Mouse (Mus musculus) embryonic facial prominence, embryonic 11.5 days (tissue): Measurements from ENCODE around the gene Ttn. TPM values are rescaled to one million over a fixed set of nuclear protein-coding genes. Genes with fewer than 3 reads are reported as not detected.
A peak's percentile ranks its signal among the peaks of the same experiment; 100 is the strongest.

Source experiments
- ATAC-seq: fragments of 200-750 bp; cut with Nextera tagmentation; replicated peaks from 2 replicates; pipeline ENCODE4 v1.8.0; 2017; ENCODE audit warnings: low read depth; ENCODE audit not compliant: insufficient number of reproducible peaks, low FRiP score, low TSS enrichment
- DNase-seq: peaks from one replicate; pipeline ENCODE4 v3.0.0-alpha.2; 2015; ENCODE audit warnings: low spot score
- H3K27ac ChIP-seq: fragments of 300-500 bp; sonication (generic); replicated peaks from 2 replicates; pipeline ENCODE4 v1.5.1; 2014; ENCODE audit warnings: mild to moderate bottlenecking, low read depth, low read length, control low read depth
- H3K27me3 ChIP-seq: fragments of 300-500 bp; sonication (generic); 2 replicates; pipeline ENCODE4 v1.6.1; 2014; ENCODE audit warnings: mild to moderate bottlenecking, low read length, moderate library complexity, mixed read lengths; ENCODE audit not compliant: control insufficient read depth, insufficient read depth
- H3K36me3 ChIP-seq: fragments of 300-500 bp; sonication (generic); replicated peaks from 2 replicates; pipeline ENCODE4 v1.6.1; 2014; ENCODE audit warnings: low read depth, mild to moderate bottlenecking, low read length, moderate library complexity, mixed read lengths; ENCODE audit not compliant: control insufficient read depth, insufficient read depth
- H3K4me1 ChIP-seq: fragments of 300-500 bp; sonication (generic); 2 replicates; pipeline ENCODE4 v1.6.1; 2014; ENCODE audit warnings: low read length, mixed read lengths; ENCODE audit not compliant: control insufficient read depth, insufficient read depth
- H3K4me2 ChIP-seq: fragments of 300-500 bp; sonication (generic); 2 replicates; pipeline ENCODE4 v1.6.1; 2014; ENCODE audit warnings: low read depth, mild to moderate bottlenecking, control low read depth, low read length, moderate library complexity
- H3K4me3 ChIP-seq: fragments of 300-500 bp; sonication (generic); 2 replicates; pipeline ENCODE4 v1.5.1; 2014; ENCODE audit warnings: low read depth, low read length, control low read depth
- H3K9ac ChIP-seq: fragments of 300-500 bp; sonication (generic); replicated peaks from 2 replicates; pipeline ENCODE4 v1.6.1; 2014; ENCODE audit warnings: mild to moderate bottlenecking, control low read depth, low read length
- H3K9me3 ChIP-seq: fragments of 300-500 bp; sonication (generic); replicated peaks from 2 replicates; pipeline ENCODE4 v1.6.1; 2016; ENCODE audit warnings: mild to moderate bottlenecking, low read length, inconsistent platforms, mixed read lengths; ENCODE audit not compliant: control insufficient read depth
- WGBS: fragments of 180-500 bp; shearing (Covaris S2); extraction: QIAGEN DNeasy Blood & Tissue Kit; methylation state at CpG from one replicate; pipeline ENCODE4 v1.1.7; 2014; 5-methylcytosine and 5-hydroxymethylcytosine counted together
- polyA plus RNA-seq: library from polyadenylated mRNA; unstranded; fragments of >200 nt; fragmentation: Nextera tagmentation; extraction: Ambion mirVana; gene quantifications from 2 replicates; pipeline ENCODE4 v1.2.1, GENCODE M21; 2014

The Ttn gene
- polyA plus RNA-seq, 1 experiment from 2014 or later: 5.0 TPM

GRCm38 (mm10) chr2:76992493-76993201, 10.3 kb upstream of the Ttn start:
- ATAC-seq: no peak
- Histone ChIP-seq H3K4me2 (no peak overlapping the region), H3K36me3 (no peaks in the 10 kb centered on the region), H3K27me3 (no peaks in the 10 kb centered on the region), H3K9ac (no peak overlapping the region), H3K9me3 (no peaks in the 10 kb centered on the region), H3K27ac (no peak overlapping the region), H3K4me3 (no peak overlapping the region), H3K4me1 (no peaks in the 10 kb centered on the region)
- 63% methylated on average over 5 of the region's 5 CpGs for WGBS
- DNase-seq: peak; percentile 6

- 87% methylated on average over 4 of the region's 4 CpGs for WGBS
- no peak for DNase-seq
- Histone ChIP-seq H3K36me3 (no peaks in the 10 kb centered on the region), H3K27me3 (no peaks in the 10 kb centered on the region), H3K27ac (no peak overlapping the region), H3K9ac (no peak overlapping the region), H3K4me3 (no peak overlapping the region), H3K9me3 (no peaks in the 10 kb centered on the region), H3K4me2 (no peak overlapping the region), H3K4me1 (no peaks in the 10 kb centered on the region)
- no peak for ATAC-seq
These were observed 5.0 kb upstream of the Ttn start for GRCm38 (mm10) chr2:76987317-76987716.

- DNase-seq: no peak
- no peak for ATAC-seq
- Histone ChIP-seq H3K4me1 (no peaks in the 10 kb centered on the region), H3K9me3 (no peaks in the 10 kb centered on the region), H3K9ac (no peak overlapping the region), H3K27me3 (no peaks in the 10 kb centered on the region), H3K27ac (no peak overlapping the region), H3K4me2 (no peak overlapping the region), H3K36me3 (no peaks in the 10 kb centered on the region), H3K4me3 (no peak overlapping the region)
- 88% methylated on average over 5 of the region's 5 CpGs for WGBS
These were observed 2.0 kb upstream of the Ttn start for GRCm38 (mm10) chr2:76984384-76984783.

- Histone ChIP-seq H3K4me2 (no peak overlapping the region), H3K4me3 (no peak overlapping the region), H3K27me3 (no peaks in the 10 kb centered on the region), H3K4me1 (no peaks in the 10 kb centered on the region), H3K27ac (no peak overlapping the region), H3K9me3 (no peaks in the 10 kb centered on the region), H3K36me3 (no peaks in the 10 kb centered on the region), H3K9ac (no peak overlapping the region)
- WGBS: 61% methylated on average over 5 of the region's 5 CpGs
- ATAC-seq (no peak), DNase-seq (no peak)
These were observed 1.3 kb upstream of the Ttn start for GRCm38 (mm10) chr2:76983601-76984000.

DNA sequence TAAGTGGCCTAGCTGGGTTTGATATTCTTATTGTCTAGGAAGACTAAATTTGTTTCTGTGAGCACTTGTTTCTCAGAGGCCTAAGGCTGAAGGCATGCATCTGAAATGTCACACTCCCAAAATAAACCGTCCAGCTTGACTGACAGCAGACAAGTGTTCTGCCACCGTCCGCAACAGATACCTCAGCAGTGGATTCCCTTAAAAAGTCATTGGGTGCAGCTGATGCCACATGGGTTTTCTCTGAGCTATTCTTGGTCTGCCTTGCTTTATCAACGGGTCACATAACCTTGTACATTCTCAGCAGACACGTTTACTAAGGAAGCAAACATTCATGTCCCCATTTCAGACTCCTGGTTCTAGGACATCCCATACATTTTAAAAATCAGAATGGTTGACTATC, 630 bp downstream of the Ttn start:
- Histone ChIP-seq H3K4me1 (no peaks in the 10 kb centered on the region), H3K36me3 (no peaks in the 10 kb centered on the region), H3K27me3 (no peaks in the 10 kb centered on the region), H3K4me3 (no peak overlapping the region), H3K9me3 (no peaks in the 10 kb centered on the region), H3K9ac (no peak overlapping the region), H3K4me2 (no peak overlapping the region), H3K27ac (no peak overlapping the region)
- WGBS: 73% methylated on average over 5 of the region's 5 CpGs
- ATAC-seq (no peak), DNase-seq (no peak)

DNA sequence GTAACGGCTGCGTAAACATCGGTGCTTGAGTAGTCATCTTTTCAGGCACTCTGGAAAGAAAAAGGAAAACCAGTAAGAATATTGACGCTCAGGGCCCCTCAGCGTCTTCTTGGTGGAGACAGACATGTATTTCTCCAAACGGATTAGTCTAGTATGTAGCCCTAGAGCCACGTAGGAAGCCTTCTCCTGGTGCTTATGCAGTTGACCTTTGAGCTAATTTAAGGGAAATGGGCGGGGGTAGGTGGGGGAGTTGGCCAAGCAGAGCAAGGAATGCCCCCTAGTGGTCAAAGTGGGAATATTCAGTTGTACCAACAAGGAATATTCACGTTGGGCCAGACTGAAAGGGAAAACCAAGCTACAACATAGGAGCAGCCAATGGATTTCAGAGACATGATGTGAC, 2.2 kb downstream of the Ttn start:
- DNase-seq: peak; percentile 70

GRCm38 (mm10) chr2:76977650-76978049, 4.7 kb downstream of the Ttn start:
- H3K27ac ChIP-seq: no peak overlapping the region
- H3K4me3 ChIP-seq: no peak overlapping the region
- DNase-seq (no peak), ATAC-seq (no peak)
- 67% methylated on average over 6 of the region's 6 CpGs for WGBS
- H3K36me3 ChIP-seq: no peaks in the 10 kb centered on the region
- no peaks in the 10 kb centered on the region for H3K9me3 ChIP-seq
- no peak overlapping the region for H3K4me2 ChIP-seq
- no peak overlapping the region for H3K9ac ChIP-seq
- no peaks in the 10 kb centered on the region for H3K27me3 ChIP-seq
- no peaks in the 10 kb centered on the region for H3K4me1 ChIP-seq

More for the DNA sequence above, 2.2 kb downstream of the Ttn start:
- 47% methylated on average over 9 of the region's 9 CpGs for WGBS
- Histone ChIP-seq H3K4me2 (no peak overlapping the region), H3K9me3 (no peaks in the 10 kb centered on the region), H3K4me3 (no peak overlapping the region), H3K27ac (no peak overlapping the region), H3K9ac (no peak overlapping the region), H3K36me3 (no peaks in the 10 kb centered on the region), H3K4me1 (no peaks in the 10 kb centered on the region), H3K27me3 (no peaks in the 10 kb centered on the region)
- no peak for ATAC-seq

GRCm38 (mm10) chr2:76972051-76972450, 10.3 kb downstream of the Ttn start:
- WGBS: 59% methylated on average over 4 of the region's 4 CpGs
- H3K9me3 ChIP-seq: no peaks in the 10 kb centered on the region
- H3K4me1 ChIP-seq: no peaks in the 10 kb centered on the region
- H3K36me3 ChIP-seq: no peaks in the 10 kb centered on the region
- ATAC-seq (no peak), DNase-seq (no peak)
- H3K27me3 ChIP-seq: no peaks in the 10 kb centered on the region
- no peak overlapping the region for H3K9ac ChIP-seq
- no peak overlapping the region for H3K4me2 ChIP-seq
- H3K27ac ChIP-seq: no peak overlapping the region
- no peak overlapping the region for H3K4me3 ChIP-seq
